Mouse (Mus musculus) gastrocnemius, postnatal 4 days (tissue): ENCODE results near the gene Fbxo28. TPM values are rescaled to one million over a fixed set of nuclear protein-coding genes. Genes with fewer than 3 reads are reported as not detected.
A peak's percentile ranks its signal among the peaks of the same experiment; 100 is the strongest.

Source experiments
- DNase-seq, 2 experiments: peaks; one replicate each; pipeline ENCODE4 v3.0.0; 2021 to 2022; ENCODE audit warnings: low spot score in 2 of 2, mixed read lengths in 2 of 2
- total RNA-seq, 2 experiments: library from RNA; stranded (reverse); gene quantifications; 2 replicates each; pipeline ENCODE4 v1.2.3; 2021

Gene Fbxo28
- total RNA-seq, 2 experiments from 2014 or later, result 21.1 to 25.4 TPM

- DNase-seq, result no peak
These were observed 51.6 kb downstream of the Fbxo28 start for GRCm38 (mm10) chr1:182289781-182290180.

DNA sequence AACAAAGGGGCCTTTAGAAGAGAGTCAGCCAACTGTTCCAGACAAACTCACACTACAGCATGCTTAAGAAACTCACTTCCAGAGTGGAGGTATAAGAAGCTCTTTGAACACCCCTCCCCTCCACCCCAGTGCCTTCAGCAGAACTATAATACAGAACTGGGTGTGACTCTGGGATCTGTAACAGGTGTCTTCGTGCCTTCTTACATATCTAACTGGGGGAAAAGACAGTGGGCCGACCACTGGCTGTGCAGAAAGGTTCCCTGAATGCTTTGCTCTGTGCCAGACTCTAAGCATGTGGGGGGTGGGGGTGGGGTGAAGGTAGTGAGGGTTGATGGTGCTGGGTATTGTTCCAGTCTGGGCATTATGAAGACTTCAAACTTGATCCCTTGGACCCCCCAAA, 52.8 kb downstream of the Fbxo28 start:
- no peak for DNase-seq

DNA sequence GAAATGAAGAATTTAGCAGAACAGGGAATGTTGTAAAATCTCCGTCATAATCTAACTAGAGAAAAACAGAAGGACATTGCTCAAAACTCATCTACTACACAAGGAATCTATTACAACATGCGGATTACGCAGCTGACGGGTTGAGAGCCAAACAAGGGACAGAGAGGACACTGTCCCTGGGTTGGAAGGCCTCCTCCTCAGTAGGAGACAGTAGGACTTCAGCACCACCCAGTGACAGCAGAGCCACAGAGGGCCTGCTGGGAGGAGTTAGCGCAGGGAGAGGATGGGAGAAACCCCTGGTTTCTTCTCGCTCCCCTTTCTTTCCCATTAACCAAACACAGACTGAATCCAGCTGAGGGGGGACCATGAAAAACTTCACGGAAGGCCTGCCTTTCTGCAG, 53.6 kb downstream of the Fbxo28 start:
- no peak for DNase-seq

GRCm38 (mm10) chr1:182284795-182285194, 56.6 kb downstream of the Fbxo28 start:
- no peak for DNase-seq

- no peak for DNase-seq
These were observed 58.2 kb downstream of the Fbxo28 start for GRCm38 (mm10) chr1:182283231-182283630.

- DNase-seq, result peak; percentile 87 to 94
These were observed 59.0 kb downstream of the Fbxo28 start, which contains the start of gene Degs1 for GRCm38 (mm10) chr1:182282091-182283075. Gene Degs1 (minus strand): TSS chr1:182282804.

GRCm38 (mm10) chr1:182281251-182281711, 60.1 kb downstream of the Fbxo28 start:
- DNase-seq, result no peak

- no peak for DNase-seq
These were observed 60.9 kb downstream of the Fbxo28 start for GRCm38 (mm10) chr1:182280577-182280976.

GRCm38 (mm10) chr1:182280046-182280445, 61.4 kb downstream of the Fbxo28 start:
- DNase-seq, result no peak

- DNase-seq, result no peak
These were observed 62.0 kb downstream of the Fbxo28 start for GRCm38 (mm10) chr1:182279436-182279835.

DNA sequence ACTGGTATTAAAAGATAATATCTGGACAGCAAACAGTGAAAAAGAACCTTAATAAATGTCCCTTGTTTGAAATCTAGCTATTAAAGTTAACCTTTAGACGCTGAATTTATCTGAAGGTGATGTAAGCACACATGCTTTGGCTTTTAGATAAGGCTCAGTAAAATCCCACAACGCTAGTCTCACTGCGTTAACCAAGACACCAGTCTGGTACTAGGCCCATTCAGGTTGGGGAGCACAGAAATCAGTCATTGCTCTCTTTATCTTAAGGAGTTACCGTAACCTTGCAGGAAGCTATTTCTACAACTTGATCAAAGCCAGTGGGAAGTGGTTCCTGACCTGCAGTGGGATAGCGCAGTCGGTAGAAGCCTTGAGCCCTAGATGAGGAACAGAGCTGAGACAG, 66.3 kb downstream of the Fbxo28 start:
- no peak for DNase-seq

DNA sequence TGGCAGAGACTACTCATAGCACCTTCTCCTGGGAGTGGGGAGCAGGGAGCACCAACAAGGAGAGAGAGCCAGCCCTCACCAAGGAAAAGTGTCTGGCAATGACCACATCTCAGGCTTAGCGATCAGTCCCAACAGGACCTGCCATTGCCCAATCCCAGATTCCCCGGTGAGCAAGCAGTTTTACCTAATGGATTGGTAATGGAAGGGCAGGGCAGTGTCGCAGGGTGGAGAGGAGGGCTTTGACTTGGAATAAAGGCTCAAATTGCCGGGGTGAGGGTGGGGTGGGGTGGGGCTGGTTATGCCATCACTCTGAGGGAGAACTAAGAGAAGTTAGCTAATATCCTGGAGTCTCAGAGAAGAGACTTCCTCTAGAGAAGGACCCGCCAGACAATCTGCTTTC, 69.8 kb downstream of the Fbxo28 start:
- DNase-seq, result no peak

- no peak for DNase-seq
These were observed 70.3 kb downstream of the Fbxo28 start for GRCm38 (mm10) chr1:182271130-182271529.

DNA sequence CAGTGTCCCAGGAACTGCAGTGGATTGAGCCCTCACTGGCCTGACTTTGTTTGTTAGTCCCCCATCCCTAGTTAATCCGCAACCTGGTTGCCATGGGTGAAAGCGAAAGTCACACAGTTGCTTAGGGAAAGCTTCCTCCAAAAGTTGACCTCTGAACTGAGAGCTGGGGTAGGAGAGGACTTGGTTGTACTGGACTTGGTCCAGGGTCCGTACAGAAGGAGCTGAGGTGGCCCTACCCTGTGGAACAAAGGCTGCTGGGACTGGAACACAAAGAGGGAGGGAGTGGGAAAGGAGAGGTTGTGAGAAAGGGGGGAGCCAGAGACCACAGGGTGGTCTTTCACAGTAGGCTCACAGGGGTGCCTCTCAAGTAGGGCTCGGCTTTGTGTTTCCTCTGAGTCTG, 73.1 kb downstream of the Fbxo28 start:
- no peak for DNase-seq

DNA sequence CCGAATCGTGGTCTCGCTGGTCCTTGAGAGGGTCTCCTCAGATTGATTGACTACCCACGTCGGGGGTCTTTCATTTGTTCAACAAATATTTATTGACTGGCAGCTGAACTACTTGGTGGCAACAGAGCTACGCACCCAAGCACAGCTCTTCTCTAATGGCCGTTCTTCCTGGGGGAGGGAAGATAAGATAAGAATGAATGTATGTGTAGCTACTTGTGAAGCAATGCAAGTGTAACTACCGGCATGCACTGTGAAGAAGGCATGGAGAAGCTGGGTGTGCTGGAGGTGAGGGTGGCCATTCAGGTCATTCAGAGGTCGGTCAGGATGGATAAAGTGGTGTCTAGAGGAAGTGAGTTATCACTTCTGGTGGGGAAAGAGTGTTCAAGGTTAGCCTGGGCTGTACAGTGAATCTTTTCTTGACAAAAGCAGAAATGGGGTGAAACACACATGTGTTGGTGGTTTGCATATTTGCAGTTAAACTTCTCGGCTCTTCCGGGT, 75.4 kb downstream of the Fbxo28 start:
- no peak for DNase-seq

Other genes starting within 250 kb of the Fbxo28 start
- gene Srp9, start 216.9 kb downstream of the Fbxo28 start, total RNA-seq, result 10 to 100 TPM; 50.6 to 53.4 TPM
- not detected for gene Vmn1r1, start 177.1 kb downstream of the Fbxo28 start, total RNA-seq
- gene Degs1, start 58.8 kb downstream of the Fbxo28 start, total RNA-seq, result 10 to 100 TPM; 47.5 to 52.7 TPM
- gene Trp53bp2, start 67.5 kb upstream of the Fbxo28 start, total RNA-seq, result 10 to 100 TPM; 19.6 to 21.6 TPM
- 100 to 1,000 TPM; 103 to 106 TPM for gene Capn2, start 176.0 kb upstream of the Fbxo28 start, total RNA-seq
- gene Capn8, start 223.4 kb upstream of the Fbxo28 start, total RNA-seq, result not detected